Mouse (Mus musculus): ENCODE results near the gene Cpz. TPM values are rescaled to one million over a fixed set of nuclear protein-coding genes. Genes with fewer than 3 reads are reported as not detected.

Gene Cpz
- total RNA-seq, 4 experiments from 2014 or later: 0.47 TPM; not detected in 3

GRCm38 (mm10) chr5:35531586-35531985, 6.1 kb upstream of the Cpz start:
- DNase-seq (ENCODE audit: low spot score in 2 of 2): no peak

- DNase-seq (ENCODE audit: low spot score in 2 of 2): peak in 1 of 2 experiments; percentile 42
Observed at GRCm38 (mm10) chr5:35530442-35530841, 4.9 kb upstream of the Cpz start.

GRCm38 (mm10) chr5:35524381-35524780, 1.1 kb downstream of the Cpz start:
- DNase-seq (ENCODE audit: low spot score in 2 of 2): no peak

- DNase-seq (ENCODE audit: low spot score in 2 of 2): peak in 1 of 2 experiments; percentile 59
Observed at GRCm38 (mm10) chr5:35523735-35524134, 1.8 kb downstream of the Cpz start.

- DNase-seq (ENCODE audit: low spot score in 2 of 2): no peak
Observed at GRCm38 (mm10) chr5:35516781-35517180, 8.7 kb downstream of the Cpz start.

GRCm38 (mm10) chr5:35510589-35510988, 14.9 kb downstream of the Cpz start:
- DNase-seq (ENCODE audit: low spot score in 2 of 2): peak; percentile 11 to 50

GRCm38 (mm10) chr5:35505016-35505415, 20.5 kb downstream of the Cpz start:
- DNase-seq (ENCODE audit: low spot score in 2 of 2): no peak

- no peak for DNase-seq (ENCODE audit: low spot score in 2 of 2)
Observed at GRCm38 (mm10) chr5:35497344-35497743, 28.2 kb downstream of the Cpz start.

GRCm38 (mm10) chr5:35495989-35496388, 29.5 kb downstream of the Cpz start:
- DNase-seq (ENCODE audit: low spot score in 2 of 2): no peak

GRCm38 (mm10) chr5:35494773-35495390, 30.6 kb downstream of the Cpz start:
- no peak for DNase-seq (ENCODE audit: low spot score in 2 of 2)

GRCm38 (mm10) chr5:35493770-35494169, 31.7 kb downstream of the Cpz start:
- no peak for DNase-seq (ENCODE audit: low spot score in 2 of 2)

GRCm38 (mm10) chr5:35479521-35479920, 46.0 kb downstream of the Cpz start:
- no peak for DNase-seq (ENCODE audit: low spot score in 2 of 2)

- DNase-seq (ENCODE audit: low spot score in 2 of 2): no peak
Observed at GRCm38 (mm10) chr5:35475236-35475635, 50.3 kb downstream of the Cpz start.

GRCm38 (mm10) chr5:35470885-35471528, 54.5 kb downstream of the Cpz start:
- no peak for DNase-seq (ENCODE audit: low spot score in 2 of 2)

GRCm38 (mm10) chr5:35465966-35466635, 59.4 kb downstream of the Cpz start:
- no peak for DNase-seq (ENCODE audit: low spot score in 2 of 2)

- DNase-seq (ENCODE audit: low spot score in 2 of 2): no peak
Observed at GRCm38 (mm10) chr5:35462081-35462480, 63.4 kb downstream of the Cpz start.

- DNase-seq (ENCODE audit: low spot score in 2 of 2): no peak
Observed at GRCm38 (mm10) chr5:35459760-35460159, 65.7 kb downstream of the Cpz start.

- DNase-seq (ENCODE audit: low spot score in 2 of 2): no peak
Observed at GRCm38 (mm10) chr5:35458267-35458666, 67.2 kb downstream of the Cpz start.

GRCm38 (mm10) chr5:35457364-35457763, 68.1 kb downstream of the Cpz start:
- DNase-seq (ENCODE audit: low spot score in 2 of 2): no peak

GRCm38 (mm10) chr5:35454187-35454800, 71.2 kb downstream of the Cpz start:
- peak in 1 of 2 experiments; percentile 21 for DNase-seq (ENCODE audit: low spot score in 2 of 2)
